Mouse (Mus musculus) small intestine, adult 2 months (tissue): Measurements from ENCODE around the gene Dppa3. TPM values are rescaled to one million over a fixed set of nuclear protein-coding genes. Genes with fewer than 3 reads are reported as not detected.

Source experiments
- H3K27ac ChIP-seq: fragments of 200-500 bp; 2 replicates; pipeline ENCODE4 v1.5.1; 2012; ENCODE audit warnings: low read depth, low read length, control low read depth, inconsistent platforms; ENCODE audit not compliant: insufficient read depth
- H3K27me3 ChIP-seq: fragments of 200-500 bp; 2 replicates; pipeline ENCODE4 v1.6.1; 2012; ENCODE audit warnings: mild to moderate bottlenecking, moderate library complexity, low read length, inconsistent platforms; ENCODE audit not compliant: control insufficient read depth, insufficient read depth
- H3K36me3 ChIP-seq: fragments of 200-500 bp; 2 replicates; pipeline ENCODE4 v1.6.1; 2012; ENCODE audit warnings: mild to moderate bottlenecking, low read length, control low read depth, inconsistent platforms; ENCODE audit not compliant: control insufficient read depth, insufficient read depth
- H3K4me1 ChIP-seq: fragments of 200-500 bp; 2 replicates; pipeline ENCODE4 v1.6.1; 2012; ENCODE audit warnings: low read length, inconsistent platforms, mixed read lengths; ENCODE audit not compliant: control insufficient read depth, insufficient read depth, insufficient read length
- H3K4me3 ChIP-seq: fragments of 200-500 bp; 2 replicates; pipeline ENCODE4 v1.5.1; 2012; ENCODE audit warnings: low read depth, mild to moderate bottlenecking, control low read depth, inconsistent platforms, low read length, moderate library complexity
- CTCF ChIP-seq: fragments of 200-500 bp; IDR thresholded peaks from 2 replicates; pipeline ENCODE4 v1.5.1; 2012; ENCODE audit warnings: low read depth, mild to moderate bottlenecking, control low read depth, inconsistent platforms, low read length, moderate library complexity, mixed read lengths; ENCODE audit not compliant: insufficient replicate concordance, insufficient read length; ENCODE audit errors: extremely low read depth
- POLR2A ChIP-seq: fragments of 200-500 bp; IDR thresholded peaks from 2 replicates; pipeline ENCODE4 v1.6.1; 2012; ENCODE audit warnings: low read depth, mild to moderate bottlenecking, control low read depth, inconsistent platforms, low read length, moderate library complexity
- WGBS: fragments of 180-500 bp; shearing (Covaris S2); methylation state at CpG from one replicate; pipeline ENCODE4 v1.1.7; 2018; 5-methylcytosine and 5-hydroxymethylcytosine counted together
- polyA plus RNA-seq: library from polyadenylated mRNA; depleted of rRNA; stranded (reverse); fragments of >200 nt; gene quantifications from 2 replicates; pipeline ENCODE4 v1.2.3, GENCODE M21; 2012

Dppa3 gene
- polyA plus RNA-seq, 1 experiment = not detected

DNA sequence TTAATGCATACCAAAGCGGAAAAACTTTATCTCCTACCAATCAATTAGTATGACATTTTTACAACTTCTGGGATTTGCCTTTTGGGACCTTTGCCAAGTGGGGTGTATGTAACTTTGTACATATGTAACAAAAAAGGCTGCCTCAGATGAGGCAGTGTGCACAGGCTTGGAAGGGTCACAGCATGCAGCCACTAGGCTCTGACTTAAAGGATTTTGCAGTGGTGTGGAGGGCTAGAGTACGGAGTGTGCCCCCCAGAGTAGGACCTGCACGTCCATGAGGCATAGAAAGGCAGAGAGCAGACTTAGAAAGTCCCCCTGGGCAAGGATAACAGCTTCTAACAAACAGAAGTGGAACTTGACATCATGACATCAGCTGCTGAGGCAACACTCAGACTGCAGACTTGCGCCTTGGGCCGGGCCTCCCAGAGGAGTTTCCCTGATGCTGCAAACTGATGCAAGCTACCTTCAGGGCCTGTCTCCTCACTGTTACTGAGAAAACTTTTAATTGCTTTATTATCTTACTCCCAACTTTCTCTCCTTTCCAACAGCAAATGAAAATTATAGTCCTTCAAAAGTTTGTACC lies 24.3 kb downstream of the Dppa3 start:
- Histone ChIP-seq H3K4me3 (no peak overlapping the region), H3K4me1 (no peaks in the 10 kb centered on the region), H3K36me3 (no peaks in the 10 kb centered on the region), H3K27ac (no peak overlapping the region), H3K27me3 (peaks cover 3% of the 10 kb centered on the region; the same call in 1 of the 2 replicates)
- TF ChIP-seq CTCF (no peak), POLR2A (no peak)
- WGBS = 37% methylated on average over 5 of the region's 5 CpGs

DNA sequence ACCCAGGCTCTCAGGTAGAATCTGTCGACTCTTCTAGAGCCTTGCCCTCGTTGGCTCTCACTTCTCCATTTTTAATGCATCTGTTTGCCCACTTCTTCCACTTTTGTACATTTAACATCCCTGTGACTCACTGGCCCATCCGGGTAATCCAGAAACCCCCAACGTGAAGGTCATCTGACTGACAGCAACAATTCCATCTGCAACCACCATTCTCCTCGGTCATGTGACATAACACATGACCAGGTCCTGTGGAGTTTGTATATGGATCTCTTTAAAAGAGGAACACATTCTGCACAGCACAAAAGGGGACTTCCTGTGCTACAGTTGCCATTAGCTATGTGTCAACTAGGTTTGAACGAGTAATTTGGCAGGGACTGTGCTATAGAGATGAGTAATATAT lies 28.1 kb downstream of the Dppa3 start:
- Histone ChIP-seq H3K4me3 (no peak overlapping the region), H3K27me3 (peaks cover 3% of the 10 kb centered on the region; the same call in 1 of the 2 replicates), H3K27ac (no peak overlapping the region), H3K36me3 (no peaks in the 10 kb centered on the region), H3K4me1 (no peaks in the 10 kb centered on the region)
- TF ChIP-seq POLR2A = no peak
- no peak for TF ChIP-seq CTCF
- 68% methylated on average over 6 of the region's 6 CpGs for WGBS

DNA sequence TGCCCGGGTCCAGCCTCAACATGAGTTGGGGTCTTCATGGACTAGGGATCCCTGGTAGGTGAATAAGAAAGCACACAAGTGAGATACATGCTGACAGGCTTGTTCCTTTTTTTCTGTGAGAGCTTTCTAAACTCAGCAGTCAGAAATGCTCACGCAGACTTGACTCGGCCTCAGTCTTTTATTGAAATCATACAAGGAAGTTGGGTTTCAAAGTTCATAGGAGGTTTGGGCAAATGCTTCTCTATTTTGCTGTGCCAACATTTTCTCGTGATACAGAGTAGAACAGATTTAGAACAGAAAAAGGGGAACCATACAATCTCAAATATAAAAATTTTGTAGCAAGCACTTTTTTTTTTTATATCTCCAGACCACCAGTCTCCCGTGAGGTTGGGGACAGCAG lies 31.4 kb downstream of the Dppa3 start:
- H3K4me3 ChIP-seq = no peak overlapping the region
- no peak for TF ChIP-seq CTCF
- no peak for TF ChIP-seq POLR2A
- no peak overlapping the region for H3K27ac ChIP-seq
- peaks cover 7% of the 10 kb centered on the region for H3K27me3 ChIP-seq
- H3K4me1 ChIP-seq = no peaks in the 10 kb centered on the region
- WGBS = 54% methylated on average over 5 of the region's 5 CpGs
- no peaks in the 10 kb centered on the region for H3K36me3 ChIP-seq

DNA sequence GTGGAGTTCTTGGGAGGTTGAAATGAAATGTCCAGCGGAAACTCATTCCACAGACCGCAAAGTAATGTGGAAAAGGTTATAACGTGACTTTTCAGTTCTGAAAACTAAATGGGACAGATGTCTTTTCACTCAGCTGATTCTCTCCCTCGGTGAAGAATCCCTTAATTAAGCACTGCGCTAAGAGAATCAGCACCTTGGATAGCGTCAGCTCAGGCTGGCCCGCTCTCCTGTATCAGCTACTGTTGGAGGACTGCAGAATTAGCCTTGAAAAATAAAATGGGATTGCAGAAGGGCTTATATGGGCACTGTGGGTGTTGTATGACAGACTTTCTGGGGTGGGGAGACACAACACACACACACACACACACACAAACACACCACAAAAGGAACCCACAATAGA lies 33.4 kb downstream of the Dppa3 start:
- Histone ChIP-seq H3K4me3 (no peak overlapping the region), H3K4me1 (no peaks in the 10 kb centered on the region), H3K27me3 (peaks cover 7% of the 10 kb centered on the region), H3K27ac (no peak overlapping the region), H3K36me3 (no peaks in the 10 kb centered on the region)
- WGBS = 17% methylated on average over 7 of the region's 7 CpGs
- TF ChIP-seq POLR2A = no peak
- TF ChIP-seq CTCF = no peak

DNA sequence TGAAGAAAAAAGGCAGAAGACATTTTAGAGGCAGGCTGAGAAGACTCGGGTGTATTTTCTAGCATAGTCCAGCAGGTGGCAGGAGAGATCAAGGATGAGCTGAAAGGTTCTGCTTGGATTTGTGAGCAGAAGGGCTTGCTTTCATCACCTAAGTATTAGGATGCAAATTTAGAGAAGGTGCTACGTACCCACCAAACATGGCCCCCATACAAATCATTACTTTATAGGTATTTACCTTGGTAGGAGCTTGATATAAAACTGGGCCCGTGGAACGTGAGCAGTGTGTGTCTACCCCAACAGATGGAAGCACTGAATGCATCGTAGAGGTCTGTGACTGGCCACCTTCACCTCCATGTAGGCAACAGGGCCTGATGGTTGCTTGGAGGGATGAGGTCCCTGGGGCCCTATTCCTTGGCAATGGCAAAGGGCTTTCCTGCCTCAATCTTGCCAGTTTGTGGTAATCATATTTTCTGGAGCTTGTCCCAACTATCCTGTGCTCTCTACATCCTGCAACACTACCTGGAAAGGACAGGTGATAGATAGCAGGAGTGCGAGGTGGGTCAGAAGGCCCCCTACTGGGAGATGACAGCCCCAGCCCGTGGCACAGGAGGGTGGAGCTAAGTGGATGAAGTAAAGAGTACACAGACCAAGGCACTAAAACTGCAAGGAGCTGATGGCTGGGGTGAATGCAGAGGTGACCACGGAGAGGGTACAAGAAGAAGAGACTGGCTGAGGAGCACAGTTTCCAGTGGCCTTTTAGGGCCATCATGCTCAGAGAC lies 34.6 kb downstream of the Dppa3 start:
- 27% methylated on average over 8 of the region's 8 CpGs for WGBS

DNA sequence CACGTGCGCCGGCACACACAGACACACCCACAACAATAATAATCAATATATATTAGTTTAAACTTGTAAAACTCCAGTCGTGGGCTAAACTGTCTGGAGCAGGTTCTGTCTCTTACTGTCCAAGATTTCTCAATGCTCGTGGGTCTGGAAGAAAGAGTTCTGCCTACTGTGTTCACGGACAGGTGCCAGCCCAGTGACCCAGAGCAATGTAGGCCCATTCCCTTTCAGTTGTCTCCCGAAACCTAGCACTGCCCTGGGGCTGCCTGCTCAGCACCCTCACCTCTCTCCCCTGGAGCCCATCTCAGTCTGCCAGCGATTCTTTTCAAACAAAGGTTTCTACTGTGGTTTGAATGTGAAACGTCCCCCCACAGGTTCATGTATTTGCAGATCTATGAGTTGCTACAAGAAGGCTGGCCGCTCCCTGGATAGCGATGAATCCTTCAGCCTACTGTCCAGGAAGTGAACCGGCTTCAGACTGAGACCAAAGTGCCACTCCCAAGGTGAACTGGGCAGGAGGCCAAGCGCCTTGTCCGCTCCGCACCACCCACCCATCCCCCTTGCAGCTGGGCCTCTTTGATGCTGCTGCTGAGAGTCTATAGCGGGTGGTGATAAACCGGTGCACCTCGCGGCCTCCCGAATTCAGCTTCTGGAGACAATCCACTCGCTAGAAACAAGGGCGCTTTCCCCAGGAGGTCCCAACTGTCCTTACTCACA lies 36.5 kb downstream of the Dppa3 start:
- TF ChIP-seq POLR2A (no peak), CTCF (no peak)
- 18% methylated on average over 22 of the region's 22 CpGs for WGBS
- no peak overlapping the region for H3K27ac ChIP-seq
- no peak overlapping the region for H3K4me3 ChIP-seq
- H3K27me3 ChIP-seq = peaks cover 4% of the 10 kb centered on the region
- H3K36me3 ChIP-seq = no peaks in the 10 kb centered on the region
- H3K4me1 ChIP-seq = no peaks in the 10 kb centered on the region

More for the DNA sequence above, 34.6 kb downstream of the Dppa3 start:
- no peak overlapping the region for H3K4me3 ChIP-seq
- H3K4me1 ChIP-seq = no peaks in the 10 kb centered on the region
- no peak for TF ChIP-seq POLR2A
- TF ChIP-seq CTCF = no peak
- peaks cover 4% of the 10 kb centered on the region for H3K27me3 ChIP-seq
- no peaks in the 10 kb centered on the region for H3K36me3 ChIP-seq
- no peak overlapping the region for H3K27ac ChIP-seq

DNA sequence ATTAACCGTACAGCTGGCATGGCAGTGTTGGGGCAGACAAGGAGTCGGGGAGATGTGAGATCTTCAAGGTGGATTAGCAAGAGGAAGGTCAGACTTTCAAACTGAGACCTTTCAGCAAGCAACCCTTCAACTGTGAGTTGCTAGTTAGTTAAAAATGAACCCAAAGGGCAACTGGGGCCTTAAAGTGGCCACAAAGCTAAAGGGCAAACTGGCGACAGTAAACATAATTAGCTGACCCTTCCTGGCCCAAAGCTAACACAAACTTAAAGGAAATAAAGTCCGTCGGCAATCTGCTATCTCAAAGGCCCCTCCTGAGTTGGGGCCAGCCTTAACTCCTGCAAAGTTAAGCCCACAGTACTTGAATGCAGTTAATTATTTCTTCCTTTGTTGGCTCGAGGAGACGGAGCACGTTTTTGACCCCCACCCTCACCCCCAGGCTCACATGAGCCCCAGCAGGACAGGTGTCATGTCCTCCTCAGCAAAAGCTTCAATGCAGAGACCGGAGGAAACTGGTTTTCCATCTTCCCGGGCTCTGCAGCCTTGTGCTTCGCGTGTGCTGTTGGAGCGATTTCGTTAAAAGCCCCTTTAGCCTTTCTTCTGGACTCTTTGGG lies 37.5 kb downstream of the Dppa3 start:
- TF ChIP-seq POLR2A (no peak), CTCF (no peak)
- Histone ChIP-seq H3K27me3 (peaks cover 4% of the 10 kb centered on the region), H3K27ac (no peak overlapping the region), H3K36me3 (no peaks in the 10 kb centered on the region), H3K4me1 (no peaks in the 10 kb centered on the region), H3K4me3 (no peak overlapping the region)
- WGBS = 26% methylated on average over 14 of the region's 14 CpGs
